23 mouse cellular contexts compared by ENCODE assay signal in the genomic region with DNA sequence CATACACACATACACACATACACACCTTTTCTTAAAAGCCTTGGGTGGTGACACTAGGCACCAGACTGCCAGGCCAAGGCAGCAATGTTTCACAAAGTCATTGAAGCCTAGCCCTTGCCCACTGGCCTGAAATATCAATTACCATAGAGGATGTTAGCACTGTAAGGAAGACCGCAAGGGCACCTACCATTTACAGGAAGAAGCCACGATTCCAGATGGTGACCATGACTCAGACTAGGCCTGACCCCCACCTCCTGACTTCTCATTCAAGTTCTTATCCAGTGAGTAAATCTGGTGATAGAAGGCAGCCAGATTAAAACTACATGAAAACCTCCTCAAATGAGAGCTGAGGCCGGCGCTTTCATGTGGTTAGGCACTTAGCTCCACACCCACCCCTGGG.
"Had no signal": no experiment of that assay in that cellular context is flagged by ENCODE, and none has a peak within 500 bp of the region (broad histone marks: within the 10 kb centered on the region; RNA-seq: fewer than 3 reads in every experiment).

No protein-coding gene starts in this region.

- H3K27ac ChIP-seq: limb, embryonic 12.5 days; limb, embryonic 15.5 days; liver, embryonic 14.5 days; midbrain, embryonic 10.5 days; midbrain, embryonic 13.5 days; neural tube, embryonic 13.5 days; stomach, embryonic 15.5 days had no signal

- H3K4me3 ChIP-seq: limb, embryonic 12.5 days; limb, embryonic 15.5 days; megakaryocyte, embryonic 14.5 days; midbrain, embryonic 10.5 days; midbrain, embryonic 13.5 days; myocyte; neural tube, embryonic 13.5 days; stomach, embryonic 15.5 days had no signal

- H3K9ac ChIP-seq: limb, embryonic 12.5 days; limb, embryonic 15.5 days; liver, embryonic 14.5 days; liver, postnatal 0 days; lung, embryonic 14.5 days; midbrain, embryonic 13.5 days; neural tube, embryonic 13.5 days; stomach, embryonic 15.5 days had no signal

- H3K4me1 ChIP-seq: limb, embryonic 15.5 days; stomach, embryonic 15.5 days had no signal

- H3K36me3 ChIP-seq: limb, embryonic 12.5 days; limb, embryonic 15.5 days; midbrain, embryonic 10.5 days; midbrain, embryonic 13.5 days; neural tube, embryonic 13.5 days; stomach, embryonic 15.5 days had no signal

- H3K4me2 ChIP-seq: limb, embryonic 12.5 days; limb, embryonic 15.5 days; liver, embryonic 11.5 days; lung, embryonic 14.5 days; midbrain, embryonic 13.5 days; neural tube, embryonic 13.5 days; stomach, embryonic 15.5 days had no signal

- ATAC-seq: intestine, embryonic 16.5 days; liver, postnatal 0 days; lung, postnatal 0 days; midbrain, embryonic 13.5 days; midbrain, embryonic 16.5 days had no signal

- H3K9me3 ChIP-seq: limb, embryonic 12.5 days; limb, embryonic 15.5 days; megakaryocyte, embryonic 14.5 days; midbrain, embryonic 10.5 days; midbrain, embryonic 13.5 days; neural tube, embryonic 13.5 days; stomach, embryonic 15.5 days had no signal

- H3K27me3 ChIP-seq: stomach, embryonic 15.5 days had no signal

- DNase-seq: kidney, adult 2 months; kidney, postnatal 10 days; left cerebral cortex, postnatal 4 days; liver, postnatal 0 days; lung, embryonic 14.5 days; lung, postnatal 36 days; retina, postnatal 1 day; right cerebral cortex, postnatal 25 days; spleen, adult 18-20 months; thymus, postnatal 25 days had no signal
